Mouse (Mus musculus) liver, embryonic 14.5 days (tissue): Measurements from ENCODE around the gene Sdhb. TPM values are rescaled to one million over a fixed set of nuclear protein-coding genes. Genes with fewer than 3 reads are reported as not detected.

Experiments used
- ATAC-seq: fragments of 200-750 bp; cut with Nextera tagmentation; 2 replicates; pipeline ENCODE4 v1.8.0; 2017; ENCODE audit warnings: moderate number of reproducible peaks, mild to moderate bottlenecking, moderate library complexity; ENCODE audit not compliant: insufficient read depth
- DNase-seq, 3 experiments: peaks; one replicate each; pipeline ENCODE4 v3.0.0-alpha.2; 2012 to 2013; ENCODE audit warnings: low read depth in 3 of 3, low spot score in 3 of 3
- H3K27ac ChIP-seq: fragments of 300-500 bp; sonication (generic); 2 replicates; pipeline ENCODE4 v1.5.1; 2014; ENCODE audit warnings: moderate library complexity, mild to moderate bottlenecking, control low read depth, inconsistent platforms
- H3K27me3 ChIP-seq: fragments of 300-500 bp; sonication (generic); 2 replicates; pipeline ENCODE4 v1.6.1; 2014; ENCODE audit warnings: mild to moderate bottlenecking, low read length, moderate library complexity; ENCODE audit not compliant: control insufficient read depth, insufficient read depth
- H3K36me3 ChIP-seq: fragments of 300-500 bp; sonication (generic); replicated peaks from 2 replicates; pipeline ENCODE4 v1.6.1; 2014; ENCODE audit warnings: low read depth; ENCODE audit not compliant: control insufficient read depth, insufficient read depth
- H3K4me1 ChIP-seq, 2 experiments: fragments of 200-500 bp in 1 of 2; fragments of 300-500 bp in 1 of 2; sonication (generic) in 1 of 2; replicated peaks; 2 replicates each; pipeline ENCODE4 v1.6.1; 2012 to 2014; ENCODE audit warnings: antibody characterized with exemption in 1 of 2, inconsistent platforms in 1 of 2, low read length in 1 of 2; ENCODE audit not compliant: control insufficient read depth in 2 of 2, insufficient read depth in 2 of 2
- H3K4me2 ChIP-seq: fragments of 300-500 bp; sonication (generic); 2 replicates; pipeline ENCODE4 v1.6.1; 2014; ENCODE audit warnings: low read depth, mild to moderate bottlenecking, control low read depth, moderate library complexity
- H3K4me3 ChIP-seq, 2 experiments: fragments of 200-500 bp in 1 of 2; fragments of 300-500 bp in 1 of 2; sonication (generic) in 1 of 2; 2 replicates each; pipeline ENCODE4 v1.5.1; 2012 to 2014; ENCODE audit warnings: low read depth in 2 of 2, low read length in 2 of 2, mild to moderate bottlenecking in 2 of 2, control low read depth in 1 of 2, inconsistent platforms in 1 of 2, moderate library complexity in 1 of 2; ENCODE audit not compliant: insufficient read depth in 1 of 2
- H3K9ac ChIP-seq: fragments of 300-500 bp; sonication (generic); replicated peaks from 2 replicates; pipeline ENCODE4 v1.6.1; 2014; ENCODE audit warnings: mild to moderate bottlenecking, control low read depth, moderate library complexity
- H3K9me3 ChIP-seq: fragments of 300-500 bp; sonication (generic); 2 replicates; pipeline ENCODE4 v1.6.1; 2016; ENCODE audit warnings: low read length, mixed read lengths; ENCODE audit not compliant: control insufficient read depth
- CTCF ChIP-seq: IDR thresholded peaks from 2 replicates; pipeline ENCODE4 v1.5.1; 2016; ENCODE audit warnings: antibody characterized with exemption, low read depth, control low read depth
- EP300 ChIP-seq: IDR thresholded peaks from 2 replicates; pipeline ENCODE4 v1.6.1; 2016; ENCODE audit warnings: antibody characterized with exemption, low read depth
- WGBS: fragments of 180-500 bp; shearing (Covaris S2); extraction: QIAGEN DNeasy Blood & Tissue Kit; methylation state at CpG from one replicate; pipeline ENCODE4 v1.1.7; 2014; ENCODE audit not compliant: insufficient replicate concordance; 5-methylcytosine and 5-hydroxymethylcytosine counted together
- polyA plus RNA-seq, 2 experiments: library from polyadenylated mRNA; depleted of rRNA in 1 of 2; stranded (reverse) in 1 of 2; unstranded in 1 of 2; fragments of >200 nt; fragmentation: Nextera tagmentation in 1 of 2; extraction: Ambion mirVana in 1 of 2; gene quantifications; 2 replicates each; pipeline versions ENCODE4 v1.2.1 to v1.2.3; 2012 to 2014

The Sdhb gene
- polyA plus RNA-seq, 2 experiments = 86.1 to 201 TPM

- Histone ChIP-seq H3K4me1 (peaks cover 0 to 10% of the 10 kb centered on the region in 2 experiments; a peak in 2 of 4 replicates), H3K36me3 (peaks cover 17% of the 10 kb centered on the region), H3K27ac (no peak overlapping the region), H3K4me2 (no peak overlapping the region), H3K4me3 (no peak overlapping the region), H3K9me3 (no peaks in the 10 kb centered on the region), H3K27me3 (no peaks in the 10 kb centered on the region), H3K9ac (no peak overlapping the region)
- TF ChIP-seq EP300 (no peak), CTCF (no peak)
- 79% methylated on average over 7 of the region's 7 CpGs for WGBS
- no peak for DNase-seq
- ATAC-seq = no peak; the same call in 1 of the 2 replicates
These were observed 14.4 kb downstream of the Sdhb start for GRCm38 (mm10) chr4:140975356-140975755.

- Histone ChIP-seq H3K4me2 (no peak overlapping the region), H3K4me3 (no peak overlapping the region), H3K27me3 (no peaks in the 10 kb centered on the region), H3K9me3 (no peaks in the 10 kb centered on the region), H3K4me1 (peaks cover 0 to 10% of the 10 kb centered on the region in 2 experiments; a peak in 2 of 4 replicates), H3K9ac (no peak overlapping the region), H3K27ac (no peak overlapping the region), H3K36me3 (peaks cover 8% of the 10 kb centered on the region)
- DNase-seq (no peak), ATAC-seq (no peak)
- TF ChIP-seq CTCF (no peak), EP300 (no peak)
- 57% methylated on average over 10 of the region's 10 CpGs for WGBS
These were observed 16.3 kb downstream of the Sdhb start for GRCm38 (mm10) chr4:140977278-140977677.

GRCm38 (mm10) chr4:140977886-140978692 lies 17.1 kb downstream of the Sdhb start:
- Histone ChIP-seq H3K36me3 (peaks cover 8% of the 10 kb centered on the region), H3K27ac (no peak overlapping the region), H3K4me1 (peaks cover 0 to 12% of the 10 kb centered on the region in 2 experiments; a peak in 2 of 4 replicates), H3K27me3 (no peaks in the 10 kb centered on the region), H3K4me3 (no peak overlapping the region), H3K9me3 (no peaks in the 10 kb centered on the region), H3K9ac (no peak overlapping the region), H3K4me2 (no peak overlapping the region)
- ATAC-seq (no peak), DNase-seq (no peak)
- TF ChIP-seq EP300 (no peak), CTCF (no peak)
- 42% methylated on average over 14 of the region's 14 CpGs for WGBS

- ATAC-seq (no peak), DNase-seq (no peak)
- TF ChIP-seq EP300 (no peak), CTCF (peak; percentile 73)
- no peak overlapping the region for H3K9ac ChIP-seq
- no peak overlapping the region for H3K4me3 ChIP-seq
- WGBS = 83% methylated on average over 2 of the region's 2 CpGs
- no peaks in the 10 kb centered on the region for H3K27me3 ChIP-seq
- no peak overlapping the region for H3K27ac ChIP-seq
- H3K9me3 ChIP-seq = no peaks in the 10 kb centered on the region
- no peak overlapping the region for H3K4me2 ChIP-seq
- peaks cover 6% of the 10 kb centered on the region for H3K36me3 ChIP-seq
- peaks cover 0 to 14% of the 10 kb centered on the region in 2 experiments; a peak in 2 of 4 replicates for H3K4me1 ChIP-seq
These were observed 20.6 kb downstream of the Sdhb start for GRCm38 (mm10) chr4:140981605-140982004.

- peak overlapping the region; percentile 16; the same call in 1 of the 2 replicates for H3K27ac ChIP-seq
- H3K36me3 ChIP-seq = peaks cover 6% of the 10 kb centered on the region
- 39% methylated on average over 4 of the region's 4 CpGs for WGBS
- H3K9ac ChIP-seq = no peak overlapping the region
- DNase-seq (no peak), ATAC-seq (no peak)
- peaks cover 0 to 13% of the 10 kb centered on the region in 2 experiments; a peak in 2 of 4 replicates for H3K4me1 ChIP-seq
- H3K9me3 ChIP-seq = no peaks in the 10 kb centered on the region
- H3K27me3 ChIP-seq = no peaks in the 10 kb centered on the region
- no peak overlapping the region for H3K4me2 ChIP-seq
- TF ChIP-seq EP300 = no peak
- TF ChIP-seq CTCF = no peak
- no peak overlapping the region for H3K4me3 ChIP-seq
These were observed 21.8 kb downstream of the Sdhb start for GRCm38 (mm10) chr4:140982808-140983207.
